Mouse (Mus musculus): Measurements from ENCODE around the gene Nop53. TPM values are rescaled to one million over a fixed set of nuclear protein-coding genes. Genes with fewer than 3 reads are reported as not detected.
A peak's percentile ranks its signal among the peaks of the same experiment; 100 is the strongest.

The Nop53 gene
- total RNA-seq (2021) = 100 to 1,000 TPM; 152 to 153 TPM

- intact Hi-C loops (cut with DNase I) = loop anchor here (2.0 kb wide), 1 partner anchor 15 kb away; no protein-coding TSS in a partner anchor
Measured at GRCm38 (mm10) chr7:15945721-15946536, at the start of gene Nop53. Nop53 (minus strand) TSS chr7:15946074.

GRCm38 (mm10) chr7:15993789-15994188, 47.9 kb upstream of the Nop53 start:
- no peak for DNase-seq
- intact Hi-C loops (cut with DNase I) = no loop called here

More at GRCm38 (mm10) chr7:15945721-15946536, at the start of gene Nop53:
- peak; percentile 96 for DNase-seq

GRCm38 (mm10) chr7:15993152-15993551, 47.3 kb upstream of the Nop53 start:
- intact Hi-C loops (cut with DNase I) = no loop called here
- DNase-seq = no peak

DNA sequence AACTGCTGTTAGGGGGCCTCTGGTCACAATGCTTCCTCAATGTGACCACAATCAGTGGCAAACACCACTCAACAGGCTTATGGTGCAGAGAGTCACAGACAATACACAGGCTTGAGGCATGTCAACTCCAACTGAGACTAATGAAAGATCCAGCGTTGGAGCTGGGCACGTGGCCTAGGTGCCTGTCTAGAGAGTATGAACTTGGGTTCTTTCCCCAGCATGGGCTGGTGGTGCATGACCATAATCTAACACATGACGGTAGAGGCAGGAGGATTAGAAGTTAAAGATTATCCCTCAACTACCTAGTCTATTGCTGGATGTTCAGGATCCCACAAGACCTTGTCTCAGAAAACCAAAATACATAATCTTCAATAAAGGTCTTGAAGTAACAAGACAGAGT, 45.9 kb upstream of the Nop53 start:
- DNase-seq = no peak
- intact Hi-C loops (cut with DNase I) = no loop called here

- no peak for DNase-seq
- intact Hi-C loops (cut with DNase I) = no loop called here
Measured at GRCm38 (mm10) chr7:15987661-15988356, 41.9 kb upstream of the Nop53 start.

- intact Hi-C loops (cut with DNase I) = loop anchor here (1.0 to 5.0 kb wide), 4 partner anchors 18 to 170 kb away; no protein-coding TSS in a partner anchor
- peak; percentile 66 to 74 for DNase-seq
Measured at GRCm38 (mm10) chr7:15982729-15983407, 37.0 kb upstream of the Nop53 start.

- intact Hi-C loops (cut with DNase I) = loop anchor here (5.0 kb wide), 1 partner anchor 36 kb away; no protein-coding TSS in a partner anchor
- peak; percentile 76 to 81 for DNase-seq
Measured at GRCm38 (mm10) chr7:15981538-15981937, 35.7 kb upstream of the Nop53 start.

DNA sequence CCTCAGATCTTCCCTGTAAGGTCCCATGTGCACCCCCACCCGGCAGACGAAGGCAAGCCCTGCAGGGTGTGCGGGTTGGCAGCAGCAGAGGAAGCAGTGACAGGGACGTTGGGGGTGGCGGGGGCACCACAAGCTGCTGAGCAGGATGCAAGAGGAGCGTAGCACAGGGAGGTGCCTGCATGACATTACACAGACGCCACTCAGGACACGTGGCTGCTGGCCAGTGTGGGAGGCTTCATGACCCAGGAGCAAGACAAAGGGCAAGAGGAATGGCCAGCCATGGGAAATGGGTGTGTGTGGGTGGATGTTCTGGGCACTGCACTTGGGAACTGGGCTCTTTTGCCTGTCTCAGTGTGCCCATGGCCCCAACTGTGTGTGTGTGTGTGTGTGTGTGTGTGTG, 34.4 kb upstream of the Nop53 start:
- peak; percentile 54 to 59 for DNase-seq
- intact Hi-C loops (cut with DNase I) = loop anchor here (5.0 kb wide), 1 partner anchor 37 kb away; no protein-coding TSS in a partner anchor

DNA sequence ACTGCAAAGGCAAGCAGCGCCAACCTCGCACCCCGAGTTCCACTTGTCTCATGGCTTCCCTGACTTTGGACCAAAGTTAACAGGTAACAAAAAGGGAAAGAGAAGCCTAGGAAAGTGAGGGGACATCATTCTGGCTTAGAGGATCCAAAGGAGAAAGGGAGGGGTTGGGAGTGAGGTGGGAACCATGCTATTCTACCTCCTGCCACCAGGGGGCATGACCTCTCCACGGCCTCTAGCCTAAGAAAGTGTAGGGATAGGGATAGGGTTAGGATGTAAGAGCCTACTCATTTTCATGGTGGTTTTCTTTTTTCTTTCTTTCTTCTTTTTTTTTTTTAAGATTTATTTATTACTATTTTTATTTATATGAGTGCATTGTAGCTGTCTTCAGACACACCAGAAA, 30.0 kb upstream of the Nop53 start:
- DNase-seq = peak; percentile 57 to 68
- intact Hi-C loops (cut with DNase I) = loop anchor here (1.0 to 5.0 kb wide), 3 partner anchors 45 to 121 kb away; partner anchors contain the start of gene Napa

- intact Hi-C loops (cut with DNase I) = loop anchor here (2.0 to 5.0 kb wide), 2 partner anchors 45 to 122 kb away; partner anchors contain the start of gene Napa
- no peak for DNase-seq
Measured at GRCm38 (mm10) chr7:15975451-15975850, 29.6 kb upstream of the Nop53 start.

DNA sequence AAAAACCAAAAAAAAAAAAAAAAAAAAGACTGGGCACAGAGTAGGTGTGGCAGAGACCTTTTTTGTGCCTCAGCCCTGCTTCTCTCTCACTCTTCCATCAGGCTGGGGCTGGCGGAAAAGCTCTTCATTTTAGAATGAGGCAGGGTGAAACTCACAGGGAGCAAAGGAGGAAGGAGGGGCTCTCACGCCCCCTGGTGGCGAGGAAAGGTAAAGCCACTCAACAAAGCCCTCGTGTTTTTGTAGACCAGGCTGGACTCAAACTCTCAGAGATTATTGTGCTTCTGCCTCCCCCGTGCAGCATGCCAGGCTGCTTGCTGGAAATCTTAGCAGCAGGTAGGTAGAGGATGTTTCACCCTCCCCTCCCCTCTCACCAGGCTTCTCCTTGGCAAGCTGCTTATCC, 28.8 kb upstream of the Nop53 start:
- intact Hi-C loops (cut with DNase I) = loop anchor here (2.0 to 5.0 kb wide), 2 partner anchors 44 to 123 kb away; partner anchors contain the start of gene Napa
- DNase-seq = peak; percentile 65 to 84

- intact Hi-C loops (cut with DNase I) = no loop called here
Measured at GRCm38 (mm10) chr7:15972247-15972646, 26.4 kb upstream of the Nop53 start.

GRCm38 (mm10) chr7:15969674-15970073, 23.8 kb upstream of the Nop53 start:
- intact Hi-C loops (cut with DNase I) = no loop called here
- DNase-seq = no peak

More at GRCm38 (mm10) chr7:15972247-15972646, 26.4 kb upstream of the Nop53 start:
- DNase-seq = no peak

GRCm38 (mm10) chr7:15968322-15968721, 22.4 kb upstream of the Nop53 start:
- no peak for DNase-seq

GRCm38 (mm10) chr7:15967312-15967711, 21.4 kb upstream of the Nop53 start, which contains the start of gene Ehd2:
Ehd2 (minus strand) TSS chr7:15967567.
- intact Hi-C loops (cut with DNase I) = loop anchor here (1.0 kb wide), 3 partner anchors 12 to 37 kb away; no protein-coding TSS in a partner anchor
- DNase-seq = peak; percentile 90 to 91

More at GRCm38 (mm10) chr7:15968322-15968721, 22.4 kb upstream of the Nop53 start:
- intact Hi-C loops (cut with DNase I) = no loop called here

DNA sequence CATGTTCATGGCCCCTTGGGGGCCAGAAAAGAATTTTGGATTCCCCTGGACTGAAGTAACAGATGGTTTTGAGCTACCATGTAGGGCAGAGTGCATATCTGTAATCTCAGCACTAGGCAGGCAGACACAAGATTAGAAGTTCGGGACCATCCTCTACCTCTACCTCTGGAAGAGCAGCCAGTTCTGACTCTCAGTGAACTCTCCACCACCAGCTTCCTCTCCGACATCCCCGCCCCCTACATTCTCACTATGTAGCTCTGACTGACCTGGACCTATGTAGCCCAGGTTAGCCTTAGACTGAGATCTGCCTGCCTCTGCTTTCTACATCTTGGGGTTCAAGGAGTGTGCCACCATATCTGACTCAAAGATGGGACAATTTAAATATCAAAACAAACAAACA, 20.6 kb upstream of the Nop53 start:
- peak in 1 of 2 experiments; percentile 21 for DNase-seq
- intact Hi-C loops (cut with DNase I) = no loop called here

- intact Hi-C loops (cut with DNase I) = no loop called here
- DNase-seq = peak in 1 of 2 experiments; percentile 34
Measured at GRCm38 (mm10) chr7:15963798-15964652, 18.2 kb upstream of the Nop53 start.

DNA sequence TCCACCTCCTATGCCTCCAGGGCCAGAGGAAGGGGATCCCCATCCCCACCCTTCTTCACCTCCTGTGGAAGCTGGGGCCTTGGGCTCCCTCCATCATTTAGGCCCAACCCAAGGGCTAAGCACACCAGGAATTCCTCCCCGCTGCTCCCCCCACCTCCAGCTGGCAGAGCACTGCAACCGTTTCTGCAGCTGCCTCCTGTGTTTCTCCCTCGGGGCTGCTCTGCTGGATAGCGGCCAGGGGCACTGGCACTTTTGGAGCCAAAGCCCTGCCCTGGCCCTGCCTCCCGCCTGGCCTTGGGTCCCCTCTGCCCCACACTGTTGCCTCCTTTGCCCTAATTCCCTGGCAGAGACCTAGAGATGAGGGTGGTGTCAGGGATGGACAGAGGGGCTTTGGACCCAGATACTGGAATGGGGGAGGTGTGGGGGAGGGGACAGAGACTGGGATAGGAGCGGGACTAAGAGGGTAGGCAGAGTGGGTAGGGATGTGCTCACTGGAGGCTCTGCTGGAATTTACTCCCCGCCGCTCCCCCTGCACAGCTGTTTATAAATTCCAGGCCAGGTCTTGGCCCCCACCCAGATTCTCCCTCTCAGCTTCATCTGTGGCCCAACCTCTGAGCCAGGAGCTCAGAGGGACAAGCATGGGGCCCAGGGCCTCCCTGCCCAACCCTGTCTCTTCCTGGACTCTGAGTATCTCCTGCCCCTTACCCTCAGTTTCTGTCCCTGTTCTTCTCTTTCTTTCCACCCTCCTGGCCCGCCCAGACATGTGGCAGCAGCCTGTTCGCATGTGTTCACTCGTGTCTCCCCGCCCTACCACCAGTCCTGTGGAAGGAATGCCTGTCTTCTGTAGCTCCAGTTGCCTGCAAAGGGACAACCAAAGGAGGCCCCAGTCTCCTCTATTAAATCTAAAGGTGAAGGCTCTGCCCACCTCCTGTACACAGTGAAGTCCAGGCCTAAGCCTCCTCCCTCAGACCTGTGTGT, 16.7 kb upstream of the Nop53 start:
- intact Hi-C loops (cut with DNase I) = no loop called here
- peak; percentile 95 to 96 for DNase-seq

Measured in heart, postnatal 10 days (tissue).